Mouse (Mus musculus): ENCODE data around the gene Gpr107.
A peak's percentile ranks its signal among the peaks of the same experiment; 100 is the strongest.

Gene Gpr107

DNA sequence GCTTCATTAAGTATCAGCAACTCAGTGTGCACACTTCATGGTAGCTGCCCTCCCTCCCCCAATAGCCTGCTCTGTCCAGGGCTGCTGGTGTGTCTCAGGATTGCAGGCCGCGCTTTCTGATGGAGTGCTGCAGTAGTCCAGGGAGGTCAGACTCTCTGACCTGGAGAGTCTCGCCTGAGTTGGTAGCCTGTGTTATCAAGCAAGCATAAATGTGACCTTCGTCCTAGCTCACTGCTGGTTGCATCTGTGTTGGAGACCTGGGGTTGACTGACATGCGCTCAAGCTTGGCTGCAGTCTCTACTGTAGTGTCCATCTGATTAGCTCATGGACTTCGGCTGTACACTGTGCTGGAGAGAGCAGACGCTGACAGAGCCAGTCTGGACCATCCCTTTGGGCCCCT, 49.7 kb downstream of the Gpr107 start:
- peak; percentile 11 for DNase-seq (ENCODE audit: low spot score)

GRCm38 (mm10) chr2:31202357-31202756, 50.2 kb downstream of the Gpr107 start:
- DNase-seq (ENCODE audit: low spot score) = peak; percentile 7

- DNase-seq (ENCODE audit: low spot score) = no peak
These were observed 50.8 kb downstream of the Gpr107 start for GRCm38 (mm10) chr2:31202956-31203355.

DNA sequence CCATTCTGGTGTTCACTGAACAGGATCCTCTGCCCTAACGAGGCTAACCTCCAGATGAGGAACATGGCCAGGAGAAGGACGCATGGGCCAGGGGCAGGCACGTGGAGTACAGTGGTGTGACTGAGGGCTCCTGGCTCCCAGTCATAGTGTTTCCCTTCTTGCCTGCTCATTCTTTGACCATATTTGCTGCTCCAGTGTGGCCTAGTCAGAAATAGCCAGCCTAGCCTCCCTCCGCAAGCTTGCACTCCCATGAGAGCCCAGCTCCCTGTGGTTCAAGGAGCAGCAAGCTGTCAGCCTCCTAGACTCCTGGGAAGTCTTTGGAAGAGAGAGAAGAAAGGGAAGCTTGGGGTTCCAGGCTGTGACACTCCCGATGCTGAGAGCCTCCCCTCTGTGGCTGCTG, 52.6 kb downstream of the Gpr107 start:
- no peak for DNase-seq (ENCODE audit: low spot score)

DNA sequence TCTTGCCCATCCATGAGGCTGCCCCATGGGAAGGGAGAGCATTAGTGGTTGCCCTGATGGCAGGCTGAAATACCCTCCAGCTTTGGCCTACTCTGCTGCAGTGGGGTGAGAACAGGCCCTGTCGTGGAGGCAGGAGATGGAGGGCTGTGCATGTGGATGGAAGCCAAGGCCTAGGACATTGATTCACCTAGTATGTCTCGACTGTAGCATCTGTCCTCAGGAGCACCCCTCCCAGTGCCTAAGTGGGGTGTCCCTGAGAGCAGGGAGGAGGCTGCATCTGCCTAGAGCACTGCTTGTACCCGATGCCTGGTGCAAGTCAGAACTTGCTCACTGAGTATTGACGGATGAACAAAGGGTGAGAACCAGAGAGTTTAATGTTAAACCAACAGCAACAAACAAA, 54.1 kb downstream of the Gpr107 start:
- DNase-seq (ENCODE audit: low spot score) = no peak

DNA sequence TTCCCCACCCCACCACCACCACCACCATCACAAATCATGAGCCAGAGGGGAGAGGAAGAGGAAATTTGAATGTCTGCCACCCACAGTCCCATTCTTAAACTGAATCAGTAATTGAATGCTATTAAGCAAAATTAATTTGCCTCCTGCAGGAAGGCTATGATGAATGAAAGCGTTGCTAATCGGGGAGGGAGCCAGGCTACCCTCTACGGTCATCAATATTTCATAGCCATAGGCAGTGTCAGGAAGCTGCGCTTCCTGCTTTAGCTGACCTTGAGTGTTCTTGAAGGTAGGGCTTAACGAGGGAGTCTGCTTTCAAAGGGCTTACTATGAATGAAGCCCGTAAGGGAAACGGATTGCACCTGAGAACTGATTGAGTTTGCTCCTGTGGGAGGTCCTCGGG, 54.8 kb downstream of the Gpr107 start:
- DNase-seq (ENCODE audit: low spot score) = no peak

- DNase-seq (ENCODE audit: low spot score) = no peak
These were observed 56.5 kb downstream of the Gpr107 start for GRCm38 (mm10) chr2:31208544-31209142.

- no peak for DNase-seq (ENCODE audit: low spot score)
These were observed 57.4 kb downstream of the Gpr107 start for GRCm38 (mm10) chr2:31209525-31209924.

GRCm38 (mm10) chr2:31210144-31210847, 58.2 kb downstream of the Gpr107 start:
- DNase-seq (ENCODE audit: low spot score) = no peak

- DNase-seq (ENCODE audit: low spot score) = no peak
These were observed 59.1 kb downstream of the Gpr107 start for GRCm38 (mm10) chr2:31211204-31211603.

DNA sequence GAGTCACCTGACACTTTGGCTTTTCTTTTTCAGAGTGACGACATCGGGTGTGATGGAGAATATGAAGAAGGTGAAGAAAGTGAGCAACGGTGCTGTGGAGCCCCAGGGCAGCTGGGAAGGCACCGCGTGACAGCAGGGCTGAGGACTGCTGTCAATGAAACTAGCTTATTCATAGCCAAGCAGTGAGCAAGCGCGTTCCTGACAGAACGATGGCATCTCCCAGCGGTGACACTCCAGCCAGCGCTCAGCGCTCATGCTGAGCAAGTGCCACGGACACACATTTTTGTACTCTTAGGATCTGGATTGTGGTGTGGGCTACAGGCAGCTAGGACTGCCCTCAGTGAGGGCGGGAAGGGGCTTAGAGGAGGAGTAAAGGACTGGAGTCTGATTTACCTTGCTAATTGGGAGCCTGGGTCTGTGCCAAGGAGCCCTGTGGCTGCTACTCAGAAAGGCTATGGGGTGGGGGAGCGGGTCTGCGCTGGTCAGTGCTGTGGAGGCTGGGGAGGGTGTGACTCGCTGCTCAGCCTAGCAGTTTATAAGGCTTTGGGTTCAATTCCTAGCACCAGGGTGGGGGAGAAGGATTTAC, 62.2 kb downstream of the Gpr107 start:
- no peak for DNase-seq (ENCODE audit: low spot score)

DNA sequence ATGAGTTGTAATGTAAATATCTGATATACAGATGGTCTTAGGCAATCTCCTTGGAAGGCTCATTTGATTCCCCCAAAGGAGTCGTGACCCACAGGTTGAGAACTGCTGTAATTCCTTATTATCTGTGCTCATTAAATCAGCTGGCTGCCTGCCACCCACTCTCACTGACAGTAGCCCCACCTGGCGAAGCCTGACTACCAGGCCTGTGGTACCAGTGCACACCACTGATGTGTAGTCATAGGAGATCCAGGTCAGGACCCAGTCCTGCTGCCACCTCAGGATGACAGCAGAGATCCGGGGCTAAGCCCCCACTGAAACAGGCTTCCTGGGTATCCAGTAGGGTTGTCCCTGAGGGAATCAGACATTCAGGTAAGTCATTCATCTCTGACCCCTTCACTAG, 66.5 kb downstream of the Gpr107 start:
- no peak for DNase-seq (ENCODE audit: low spot score)

DNA sequence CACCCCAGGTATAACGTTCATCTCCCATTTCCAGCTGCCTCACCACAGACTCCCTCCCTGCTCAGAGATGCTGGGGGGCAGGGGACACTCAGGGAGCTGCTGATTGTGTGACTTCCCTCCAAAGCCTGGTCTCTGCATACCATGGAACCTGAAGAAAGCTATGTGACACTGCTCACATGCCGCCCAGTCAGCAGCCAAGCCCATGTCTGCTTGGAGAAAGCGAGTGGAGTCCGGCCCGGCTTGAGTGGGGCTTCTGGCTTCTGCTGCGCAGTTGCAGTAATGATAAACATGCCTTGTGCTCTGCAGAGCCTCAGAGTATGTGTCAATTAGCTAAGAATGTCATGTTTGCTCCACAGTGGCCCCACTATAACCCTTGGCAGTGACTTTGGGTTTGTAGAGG, 67.4 kb downstream of the Gpr107 start:
- DNase-seq (ENCODE audit: low spot score) = no peak

DNA sequence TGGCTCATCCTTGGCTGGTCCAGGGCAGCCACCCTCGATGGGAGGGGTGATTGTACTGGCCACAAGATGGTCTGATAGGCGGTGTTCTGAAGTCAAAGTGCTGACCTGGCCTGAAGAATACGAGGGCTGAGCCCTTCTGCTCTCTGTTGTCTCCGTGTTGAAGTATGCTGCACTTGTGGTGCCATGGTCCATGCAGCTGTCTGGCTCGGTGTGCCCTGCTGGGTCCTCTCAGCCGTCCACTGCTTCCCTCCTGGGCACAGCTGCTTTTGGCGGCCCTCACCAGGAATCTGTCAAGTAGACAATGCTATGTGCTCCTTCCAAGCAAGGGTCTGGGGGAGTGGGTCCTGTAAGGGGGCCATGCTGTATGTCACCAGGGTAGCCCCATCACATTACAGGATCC, 68.7 kb downstream of the Gpr107 start:
- no peak for DNase-seq (ENCODE audit: low spot score)

GRCm38 (mm10) chr2:31221582-31221981, 69.5 kb downstream of the Gpr107 start:
- no peak for DNase-seq (ENCODE audit: low spot score)

DNA sequence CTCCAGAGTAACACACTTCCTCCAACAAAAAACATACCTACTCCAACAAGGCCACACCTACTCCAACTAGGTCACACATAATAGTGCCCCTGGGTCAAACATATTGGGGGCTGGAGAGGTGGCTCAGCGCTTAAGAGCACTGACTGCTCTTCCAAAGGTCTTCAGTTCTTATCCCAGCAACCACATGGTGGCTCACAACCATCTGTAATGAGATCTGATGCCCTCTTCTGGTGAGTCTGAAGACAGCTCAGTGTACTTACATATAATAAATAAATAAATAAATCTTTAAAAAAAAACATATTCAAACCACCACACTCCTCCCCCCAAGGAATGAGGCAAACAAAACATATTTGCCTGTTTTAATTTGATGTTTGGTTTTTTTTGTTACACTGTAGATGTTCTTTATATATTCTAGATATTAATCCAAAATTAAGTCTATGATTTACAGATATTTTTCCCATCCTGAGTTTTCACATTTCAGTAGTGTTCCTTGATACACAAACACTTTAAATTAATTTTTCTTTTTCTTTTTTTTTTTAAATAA, 76.7 kb downstream of the Gpr107 start:
- no peak for DNase-seq (ENCODE audit: low spot score)

GRCm38 (mm10) chr2:31239203-31239696, 87.1 kb downstream of the Gpr107 start:
- peak; percentile 73 for DNase-seq (ENCODE audit: low spot score)

GRCm38 (mm10) chr2:31239833-31240232, 87.7 kb downstream of the Gpr107 start:
- DNase-seq (ENCODE audit: low spot score) = no peak

GRCm38 (mm10) chr2:31241639-31242038, 89.5 kb downstream of the Gpr107 start:
- peak; percentile 45 for DNase-seq (ENCODE audit: low spot score)

DNA sequence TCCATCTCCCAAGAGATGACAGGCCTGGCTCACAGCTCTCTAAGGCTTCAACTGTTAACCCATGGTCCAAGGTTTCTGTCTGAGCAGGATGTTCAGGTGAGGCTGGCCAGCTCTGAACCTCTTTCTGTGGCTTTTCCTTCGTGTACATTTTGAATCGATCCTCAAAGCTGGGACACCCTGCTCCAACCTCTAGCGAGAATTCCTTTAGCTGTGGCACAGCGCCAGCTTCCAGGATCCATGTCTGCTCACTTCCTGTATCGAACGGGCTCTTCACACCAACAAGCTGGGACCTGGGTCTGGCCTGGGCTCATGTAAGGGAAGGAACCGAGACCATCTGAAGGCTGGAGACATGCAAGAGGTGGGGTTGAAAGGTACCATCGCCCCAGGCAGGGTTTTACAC, 92.1 kb downstream of the Gpr107 start:
- no peak for DNase-seq (ENCODE audit: low spot score)

- DNase-seq (ENCODE audit: low spot score) = no peak
These were observed 92.9 kb downstream of the Gpr107 start for GRCm38 (mm10) chr2:31245051-31245450.

- DNase-seq (ENCODE audit: low spot score) = peak; percentile 77
These were observed 93.5 kb downstream of the Gpr107 start, which contains the start of gene Ncs1 for GRCm38 (mm10) chr2:31245491-31246141. Gene Ncs1, plus strand, starts transcription at chr2:31245823.
